Mouse (Mus musculus): ENCODE measurements at regions not wholly inside any gene's neighbourhood (a gene's known extent, or its start where the extent isn't known, plus 50 kb on each side); places are given as distances from the start of the nearest gene placed in this dataset.

GRCm38 (mm10) chr13:60425556-60425955 is 176.2 kb upstream of the Dapk1 start:
- no peak overlapping the region for H3K9ac ChIP-seq (replicated peaks)

DNA sequence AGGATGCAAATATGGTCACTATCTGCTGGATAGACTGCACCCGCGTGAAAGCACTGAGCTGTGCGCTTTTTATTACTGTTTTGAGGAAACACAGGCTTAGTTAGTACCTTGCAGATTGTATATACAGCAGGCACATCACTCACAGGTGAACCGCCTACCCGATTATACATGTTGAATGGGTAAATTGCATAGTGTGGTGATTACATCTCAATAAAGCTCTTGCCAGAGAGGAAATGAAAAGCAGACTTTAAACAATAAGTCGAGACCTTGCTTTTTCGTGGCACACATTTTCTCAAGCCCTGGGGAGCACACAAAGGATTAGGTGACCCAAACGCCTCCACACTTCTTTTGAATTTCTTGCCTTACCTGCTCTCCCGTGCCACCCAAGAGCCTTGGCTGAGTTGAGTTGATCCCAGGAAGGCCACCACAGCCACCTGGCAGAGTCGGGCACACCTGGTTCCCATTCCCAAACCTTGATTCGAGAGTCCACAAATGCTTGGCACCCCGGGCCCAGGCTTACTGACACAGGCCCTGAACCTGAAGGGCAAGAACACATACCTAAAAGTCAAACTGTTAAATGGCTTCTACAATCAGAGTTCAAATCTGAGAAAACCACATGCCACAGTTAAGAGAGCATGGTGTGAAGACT is 175.4 kb upstream of the Dapk1 start:
- WGBS, result 88% methylated on average over 12 of the region's 12 CpGs
- no peak overlapping the region for H3K4me2 ChIP-seq (replicated peaks)
- no peak for ATAC-seq (replicated peaks)
- peaks cover 5% of the 10 kb centered on the region; the same call in 1 of the 2 replicates for H3K4me1 ChIP-seq
- H3K36me3 ChIP-seq, result no peaks in the 10 kb centered on the region
- H3K27ac ChIP-seq (replicated peaks), result no peak overlapping the region
- no peak overlapping the region for H3K9ac ChIP-seq (replicated peaks)
- H3K4me3 ChIP-seq, result no peak overlapping the region
- H3K9me3 ChIP-seq, result no peaks in the 10 kb centered on the region
- no peaks in the 10 kb centered on the region for H3K27me3 ChIP-seq

More at GRCm38 (mm10) chr13:60425556-60425955, 176.2 kb upstream of the Dapk1 start:
- ATAC-seq (replicated peaks), result no peak
- Histone ChIP-seq H3K4me1 (peaks cover 5% of the 10 kb centered on the region; the same call in 1 of the 2 replicates), H3K27ac (replicated peaks) (no peak overlapping the region), H3K4me3 (no peak overlapping the region), H3K36me3 (no peaks in the 10 kb centered on the region), H3K9me3 (no peaks in the 10 kb centered on the region), H3K4me2 (replicated peaks) (no peak overlapping the region), H3K27me3 (no peaks in the 10 kb centered on the region)
- 90% methylated on average over 6 of the region's 6 CpGs for WGBS

DNA sequence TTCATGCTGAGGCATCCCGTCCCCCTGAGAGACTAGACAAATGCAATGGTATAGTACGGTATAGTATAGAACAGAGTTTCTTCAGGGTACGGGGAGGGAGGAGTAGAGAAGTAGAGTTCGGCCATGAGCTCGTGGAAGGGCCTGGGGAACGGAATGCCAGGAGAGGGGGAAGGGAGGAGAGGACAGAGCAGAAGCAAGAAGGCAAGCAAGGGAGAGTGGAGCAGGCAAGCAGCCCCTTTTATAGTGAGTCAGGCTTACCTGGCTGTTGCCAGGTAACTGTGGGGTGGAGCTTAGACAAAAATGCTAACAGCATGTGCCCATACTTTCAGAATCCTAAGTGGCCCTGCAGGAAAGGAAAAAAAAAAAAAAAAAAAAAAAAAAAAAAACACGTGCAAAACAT is 174.7 kb upstream of the Dapk1 start:
- no peak for ATAC-seq (replicated peaks)
- Histone ChIP-seq H3K9me3 (no peaks in the 10 kb centered on the region), H3K27me3 (no peaks in the 10 kb centered on the region), H3K4me1 (peaks cover 5% of the 10 kb centered on the region; the same call in 1 of the 2 replicates), H3K9ac (replicated peaks) (no peak overlapping the region), H3K27ac (replicated peaks) (no peak overlapping the region), H3K4me2 (replicated peaks) (no peak overlapping the region), H3K4me3 (no peak overlapping the region), H3K36me3 (no peaks in the 10 kb centered on the region)
- WGBS, result 65% methylated on average over 7 of the region's 7 CpGs

DNA sequence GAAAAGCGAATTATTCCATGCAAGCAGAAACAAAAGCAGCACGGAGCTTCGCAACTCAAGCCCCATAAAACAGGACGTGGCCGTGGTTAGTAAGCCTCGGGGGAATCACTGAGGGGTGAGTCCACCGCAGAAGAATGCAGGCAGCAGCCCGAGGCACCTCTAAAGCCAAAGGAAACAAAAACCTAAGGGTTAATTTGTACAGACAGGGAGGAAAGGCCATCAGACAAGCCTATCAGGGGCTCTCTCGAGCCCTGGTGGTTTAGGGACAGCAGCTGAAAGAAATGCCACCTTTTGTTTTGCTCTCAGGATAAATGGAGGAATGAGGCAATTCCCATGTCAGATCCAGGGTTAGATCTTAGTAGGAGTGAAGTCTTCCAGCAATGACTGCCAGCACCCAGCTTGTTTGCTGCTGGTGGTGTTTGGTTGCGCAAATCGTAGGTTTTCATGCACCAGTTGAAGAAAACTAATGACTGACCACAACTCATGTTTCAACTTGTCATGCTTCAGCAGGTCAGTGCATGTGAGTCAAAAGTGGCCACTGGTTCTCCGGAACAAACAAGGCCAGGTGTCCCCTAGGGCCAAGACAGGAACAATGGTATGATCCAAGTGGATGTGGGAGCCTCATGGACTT is 173.9 kb upstream of the Dapk1 start:
- Histone ChIP-seq H3K9me3 (no peaks in the 10 kb centered on the region), H3K4me1 (peaks cover 5% of the 10 kb centered on the region; the same call in 1 of the 2 replicates), H3K27me3 (no peaks in the 10 kb centered on the region), H3K9ac (replicated peaks) (no peak overlapping the region), H3K27ac (replicated peaks) (no peak overlapping the region), H3K4me3 (no peak overlapping the region), H3K36me3 (no peaks in the 10 kb centered on the region), H3K4me2 (replicated peaks) (0 out of 2 replicates have a peak overlapping the region, but pooled peaks have one; percentile 7)
- WGBS, result 26% methylated on average over 12 of the region's 12 CpGs
- ATAC-seq (replicated peaks), result no peak

DNA sequence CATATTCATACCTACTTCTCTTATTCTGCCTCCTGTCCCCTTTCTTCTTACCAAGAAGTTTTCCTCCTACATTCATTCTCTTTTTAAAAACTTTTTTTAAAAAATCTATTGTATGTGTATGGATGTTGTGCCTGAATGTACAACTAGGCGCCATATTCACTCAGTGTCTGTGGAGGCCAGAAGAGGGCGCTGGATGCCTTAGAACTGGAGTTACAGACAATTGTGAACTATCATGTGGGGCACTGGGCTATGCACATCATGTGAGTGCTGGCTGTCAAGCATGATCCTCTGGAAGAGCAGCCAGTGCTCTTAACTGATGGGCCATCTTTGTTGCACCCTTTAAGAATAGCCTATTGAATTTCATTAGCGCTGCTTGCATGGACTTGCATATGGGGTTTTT is 172.6 kb upstream of the Dapk1 start:
- Histone ChIP-seq H3K4me1 (peaks cover 5% of the 10 kb centered on the region; the same call in 1 of the 2 replicates), H3K9ac (replicated peaks) (no peak overlapping the region), H3K36me3 (no peaks in the 10 kb centered on the region), H3K27ac (replicated peaks) (no peak overlapping the region), H3K4me3 (no peak overlapping the region), H3K27me3 (no peaks in the 10 kb centered on the region), H3K9me3 (no peaks in the 10 kb centered on the region; the same call in 1 of the 2 replicates), H3K4me2 (replicated peaks) (no peak overlapping the region)
- ATAC-seq (replicated peaks), result no peak
- WGBS, result 76% methylated on average over 3 of the region's 3 CpGs

DNA sequence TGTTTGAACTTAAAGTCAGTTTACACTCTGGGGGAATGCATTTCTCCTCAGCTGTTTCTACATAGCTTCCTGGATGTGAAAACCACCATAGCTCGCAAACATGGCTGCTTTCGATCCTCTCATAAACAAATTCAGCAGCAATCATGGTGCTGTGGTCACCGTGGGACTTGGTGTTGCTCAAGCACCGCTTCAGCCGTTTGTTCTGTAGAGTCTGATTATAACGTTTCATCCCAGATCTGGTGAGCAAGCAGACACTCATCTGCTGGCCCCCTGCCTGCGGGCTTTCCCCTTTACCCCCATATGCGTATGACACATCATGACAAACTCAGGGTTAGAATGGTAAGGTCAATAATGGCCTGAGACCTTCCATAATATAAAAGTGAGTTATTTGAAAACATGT is 170.3 kb upstream of the Dapk1 start:
- Histone ChIP-seq H3K27me3 (no peaks in the 10 kb centered on the region), H3K4me1 (peaks cover 5% of the 10 kb centered on the region; the same call in 1 of the 2 replicates), H3K27ac (replicated peaks) (no peak overlapping the region), H3K9ac (replicated peaks) (no peak overlapping the region), H3K4me2 (replicated peaks) (no peak overlapping the region), H3K36me3 (no peaks in the 10 kb centered on the region), H3K4me3 (no peak overlapping the region), H3K9me3 (no peaks in the 10 kb centered on the region; the same call in 1 of the 2 replicates)
- WGBS, result 92% methylated on average over 8 of the region's 8 CpGs
- ATAC-seq (replicated peaks), result no peak

DNA sequence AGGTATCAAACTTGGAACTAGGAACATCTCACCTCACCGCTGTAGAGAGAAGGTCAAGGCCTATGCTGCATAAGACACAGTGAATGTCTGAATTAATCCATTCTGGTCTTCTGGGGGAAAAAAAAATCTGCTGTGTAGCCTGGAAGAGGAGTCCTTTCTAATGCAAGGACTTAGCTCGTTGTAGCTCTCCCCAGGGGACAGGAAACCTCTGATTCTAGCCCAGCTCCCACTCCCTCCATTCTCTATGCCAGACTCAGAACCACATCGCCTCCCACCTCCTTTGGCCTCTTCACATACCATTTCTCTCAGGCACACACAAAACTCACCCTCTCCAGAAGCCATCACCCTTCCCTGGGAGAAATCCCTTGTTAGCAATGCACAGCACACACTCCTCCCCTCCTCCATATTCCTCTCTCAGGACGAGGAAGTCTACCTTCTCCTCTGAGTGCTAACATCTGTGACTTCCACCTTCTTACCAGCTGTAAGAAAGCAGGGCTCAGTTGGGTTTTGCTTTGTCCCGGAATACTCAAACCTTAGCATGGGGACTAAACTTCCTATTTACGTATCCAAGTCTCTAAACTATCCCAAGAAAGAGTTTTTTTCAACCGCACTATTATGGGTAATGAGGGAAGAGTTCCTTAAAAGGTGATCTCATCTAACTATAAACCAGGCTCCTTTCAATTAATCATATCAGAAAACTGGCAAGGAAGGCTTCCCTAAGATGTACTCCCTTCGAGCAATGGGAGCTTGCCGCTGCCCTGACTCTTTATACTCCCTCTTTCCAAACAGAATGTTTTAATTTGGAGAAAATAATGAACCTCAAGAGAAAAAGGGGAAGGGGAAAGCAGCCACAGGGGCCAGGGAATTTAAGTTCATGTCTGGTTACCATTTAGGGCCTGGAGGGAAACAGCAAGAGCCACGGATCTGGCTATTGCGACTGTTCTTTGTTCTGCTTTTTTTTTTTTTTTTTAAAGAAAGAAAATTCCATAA is 167.2 kb upstream of the Dapk1 start:
- Histone ChIP-seq H3K9me3 (no peaks in the 10 kb centered on the region; the same call in 1 of the 2 replicates), H3K4me1 (no peaks in the 10 kb centered on the region), H3K36me3 (no peaks in the 10 kb centered on the region), H3K27ac (replicated peaks) (no peak overlapping the region), H3K9ac (replicated peaks) (no peak overlapping the region), H3K4me3 (no peak overlapping the region), H3K4me2 (replicated peaks) (no peak overlapping the region), H3K27me3 (no peaks in the 10 kb centered on the region)
- WGBS, result 69% methylated on average over 11 of the region's 11 CpGs
- ATAC-seq (replicated peaks), result no peak

DNA sequence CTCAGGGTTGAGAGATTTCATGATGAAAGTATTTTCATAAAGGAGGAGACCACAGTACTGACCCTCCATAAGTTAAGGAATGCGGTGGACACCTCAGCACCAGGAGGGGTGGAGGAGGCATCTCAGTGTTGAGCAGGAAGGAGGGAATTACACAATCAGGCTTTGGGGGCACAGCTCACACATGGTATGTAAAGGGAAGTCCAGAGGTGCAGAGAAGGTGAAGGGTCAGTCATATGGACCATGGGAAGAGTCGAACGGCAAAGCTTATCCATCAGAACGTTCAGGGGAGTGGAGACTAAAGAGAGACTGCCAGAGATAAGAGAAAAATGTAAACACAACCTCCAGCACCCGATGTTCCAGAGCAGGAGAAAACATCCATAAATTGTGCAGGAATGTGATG is 166.4 kb upstream of the Dapk1 start:
- Histone ChIP-seq H3K4me2 (replicated peaks) (no peak overlapping the region), H3K9ac (replicated peaks) (no peak overlapping the region), H3K4me1 (no peaks in the 10 kb centered on the region), H3K27me3 (no peaks in the 10 kb centered on the region), H3K4me3 (no peak overlapping the region), H3K36me3 (no peaks in the 10 kb centered on the region), H3K9me3 (no peaks in the 10 kb centered on the region; the same call in 1 of the 2 replicates), H3K27ac (replicated peaks) (no peak overlapping the region)
- ATAC-seq (replicated peaks), result no peak
- WGBS, result 88% methylated on average over 5 of the region's 5 CpGs

- Histone ChIP-seq H3K27ac (replicated peaks) (no peak overlapping the region), H3K4me2 (replicated peaks) (no peak overlapping the region), H3K4me1 (no peaks in the 10 kb centered on the region), H3K36me3 (no peaks in the 10 kb centered on the region), H3K27me3 (no peaks in the 10 kb centered on the region), H3K9ac (replicated peaks) (no peak overlapping the region), H3K4me3 (no peak overlapping the region), H3K9me3 (no peaks in the 10 kb centered on the region)
- WGBS, result 96% methylated on average over 2 of the region's 2 CpGs
- ATAC-seq (replicated peaks), result no peak
These were observed 163.6 kb upstream of the Dapk1 start for GRCm38 (mm10) chr13:60438177-60438576.

GRCm38 (mm10) chr13:60440586-60440985 is 161.2 kb upstream of the Dapk1 start:
- WGBS, result 69% methylated on average over 3 of the region's 3 CpGs
- Histone ChIP-seq H3K9ac (replicated peaks) (no peak overlapping the region), H3K4me2 (replicated peaks) (no peak overlapping the region), H3K27ac (replicated peaks) (no peak overlapping the region), H3K4me1 (no peaks in the 10 kb centered on the region), H3K4me3 (no peak overlapping the region), H3K36me3 (no peaks in the 10 kb centered on the region), H3K27me3 (no peaks in the 10 kb centered on the region), H3K9me3 (no peaks in the 10 kb centered on the region)
- ATAC-seq (replicated peaks), result no peak

DNA sequence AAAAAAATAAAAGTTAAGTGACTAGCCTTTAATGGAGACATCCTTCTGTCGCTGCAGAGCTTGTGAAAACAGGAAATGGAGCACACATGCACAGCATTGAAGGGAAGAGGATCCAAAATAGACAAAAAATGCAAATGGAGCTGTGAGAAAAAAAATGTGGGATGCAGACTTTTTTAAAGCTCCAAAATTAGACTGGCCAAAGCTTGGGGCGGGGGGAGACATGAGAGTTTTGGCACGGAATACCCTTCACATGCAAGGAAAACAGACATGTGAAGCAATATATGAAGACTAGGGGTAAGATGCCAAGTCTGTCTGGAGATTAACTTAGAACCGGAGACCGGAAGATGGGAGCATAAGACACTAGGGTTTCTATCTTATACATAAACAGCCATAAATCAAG is 156.6 kb upstream of the Dapk1 start:
- Histone ChIP-seq H3K27ac (replicated peaks) (no peak overlapping the region), H3K4me2 (replicated peaks) (no peak overlapping the region), H3K4me3 (no peak overlapping the region), H3K9me3 (no peaks in the 10 kb centered on the region), H3K36me3 (no peaks in the 10 kb centered on the region), H3K27me3 (no peaks in the 10 kb centered on the region), H3K9ac (replicated peaks) (no peak overlapping the region), H3K4me1 (no peaks in the 10 kb centered on the region)
- ATAC-seq (replicated peaks), result no peak
- WGBS, result 88% methylated on average over 5 of the region's 5 CpGs

DNA sequence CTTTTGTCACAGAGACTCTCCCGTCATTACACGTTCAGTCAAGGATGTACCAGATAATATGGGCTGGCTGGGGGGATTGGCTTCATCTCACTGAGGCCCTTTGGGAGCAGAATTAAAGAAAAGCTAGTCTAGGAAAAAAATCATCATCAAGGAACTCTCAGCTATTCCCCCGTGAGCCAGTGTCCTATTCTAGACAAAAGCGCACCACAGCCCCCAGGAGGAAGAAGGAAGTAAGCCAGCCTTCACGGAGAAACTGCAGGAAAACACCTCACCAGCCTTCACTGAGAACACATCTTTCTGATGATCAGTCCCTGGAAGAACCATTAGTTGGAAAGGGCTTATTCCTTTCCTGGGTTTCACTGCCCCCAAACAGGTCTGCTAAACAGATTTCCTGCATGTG is 154.8 kb upstream of the Dapk1 start:
- no peak overlapping the region for H3K4me3 ChIP-seq
- no peaks in the 10 kb centered on the region for H3K4me1 ChIP-seq
- H3K36me3 ChIP-seq, result no peaks in the 10 kb centered on the region
- no peak overlapping the region for H3K9ac ChIP-seq (replicated peaks)
- H3K27me3 ChIP-seq, result no peaks in the 10 kb centered on the region
- no peak overlapping the region for H3K4me2 ChIP-seq (replicated peaks)
- WGBS, result 66% methylated on average over 5 of the region's 5 CpGs
- no peaks in the 10 kb centered on the region for H3K9me3 ChIP-seq
- no peak overlapping the region for H3K27ac ChIP-seq (replicated peaks)
- ATAC-seq (replicated peaks), result no peak

Measured in forebrain, embryonic 15.5 days (tissue).